Mouse (Mus musculus): ENCODE data around the gene Amtn. TPM values are rescaled to one million over a fixed set of nuclear protein-coding genes. Genes with fewer than 3 reads are reported as not detected.
"Not testable (repeated sequence)": the region's sequence is repeated elsewhere in the genome, so short reads cannot be mapped to it uniquely, and the experiment has no call there.

Gene Amtn
- polyA plus RNA-seq (2015; fragmentation: Nextera tagmentation; extraction: Ambion mirVana): not detected in 2 replicates

DNA sequence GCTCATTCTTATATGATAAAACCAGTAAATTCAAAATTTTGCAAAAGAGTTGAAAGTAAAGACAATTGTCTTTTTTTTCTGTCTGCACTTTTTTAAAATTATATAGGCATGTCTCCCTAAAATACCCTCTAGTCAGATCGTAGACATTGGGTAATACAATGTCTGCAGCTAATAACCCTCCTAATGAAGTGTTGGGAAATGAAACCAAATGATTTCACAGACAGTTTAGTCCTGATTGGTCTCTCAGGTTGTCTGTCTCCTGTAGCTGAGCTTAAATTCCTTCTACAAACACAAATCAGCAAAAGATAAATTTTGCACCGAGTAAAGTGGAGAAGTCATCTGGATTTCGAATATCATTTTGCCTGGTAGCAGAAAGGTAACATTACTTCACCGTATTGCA lies at the start of gene Amtn:
Gene Amtn, plus strand, starts transcription at position 301 of the 400 bp plus-strand sequence.
- H3K4me2 ChIP-seq: no peak within 1 kb of the TSS
- no peaks in the 10 kb centered on the region for H3K4me1 ChIP-seq
- no peak for ATAC-seq
- H3K27me3 ChIP-seq: no peaks in the 10 kb centered on the region
- H3K4me3 ChIP-seq: no peak within 1 kb of the TSS
- H3K9ac ChIP-seq: no peak within 1 kb of the TSS
- 87% methylated on average over 4 of the region's 4 CpGs for WGBS
- H3K27ac ChIP-seq: no peak within 1 kb of the TSS
- H3K36me3 ChIP-seq (ENCODE audit: poor library complexity, severe bottlenecking): no peaks in the 10 kb centered on the region
- no peaks in the 10 kb centered on the region for H3K9me3 ChIP-seq (replicated peaks)

DNA sequence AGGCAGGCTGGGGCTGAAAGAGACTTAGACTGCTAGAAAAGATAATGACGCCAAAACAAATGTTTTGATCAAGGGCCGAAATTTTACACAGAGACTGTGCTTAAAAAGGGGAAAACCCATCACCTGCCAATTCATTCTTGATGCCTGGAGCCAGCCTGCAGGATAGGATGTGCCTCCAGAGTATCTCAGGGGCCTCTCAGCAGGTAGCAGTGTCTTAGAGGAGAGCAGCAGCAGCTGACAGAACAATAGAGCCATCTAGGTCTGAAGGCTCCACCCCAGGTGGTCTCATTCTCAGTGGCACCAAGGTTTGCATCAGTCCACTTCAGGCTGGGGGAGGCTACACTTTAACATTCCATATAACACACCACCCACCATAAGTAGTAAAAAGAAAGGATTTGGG lies 27.4 kb upstream of the Amtn start:
- H3K4me1 ChIP-seq; H3K9me3 ChIP-seq (replicated peaks); ATAC-seq; H3K4me2 ChIP-seq; H3K27ac ChIP-seq; H3K4me3 ChIP-seq; H3K27me3 ChIP-seq; H3K36me3 ChIP-seq (ENCODE audit: poor library complexity, severe bottlenecking); H3K9ac ChIP-seq: not testable (repeated sequence)
- 39% methylated on average over 2 of the region's 2 CpGs for WGBS

DNA sequence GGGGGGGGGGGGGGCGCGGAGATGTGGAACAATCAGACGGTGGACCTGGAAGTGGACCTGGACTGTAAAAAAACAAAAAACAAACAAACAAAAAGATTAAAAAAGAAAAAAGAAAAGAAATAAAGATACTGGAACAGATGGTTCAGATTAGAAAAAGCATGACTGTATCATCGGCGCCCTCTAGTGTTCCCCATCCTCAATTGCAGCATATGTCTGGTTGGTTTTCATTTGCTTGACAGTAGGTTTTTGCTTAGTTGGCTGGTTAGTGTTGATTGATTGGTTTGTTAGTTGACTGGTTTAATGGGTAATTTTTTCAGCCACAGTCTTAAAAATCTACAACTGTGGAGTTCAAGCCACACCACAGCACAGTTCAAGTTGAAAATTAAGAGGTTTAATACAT lies 11.1 kb upstream of the Amtn start:
- Histone ChIP-seq H3K27ac (no peak overlapping the region), H3K9me3 (replicated peaks) (no peaks in the 10 kb centered on the region), H3K4me2 (no peak overlapping the region), H3K36me3 (ENCODE audit: poor library complexity, severe bottlenecking) (no peaks in the 10 kb centered on the region), H3K27me3 (no peaks in the 10 kb centered on the region), H3K4me1 (no peaks in the 10 kb centered on the region), H3K4me3 (no peak overlapping the region), H3K9ac (no peak overlapping the region)
- WGBS: 4% methylated on average over 3 of the region's 5 CpGs
- ATAC-seq: no peak

DNA sequence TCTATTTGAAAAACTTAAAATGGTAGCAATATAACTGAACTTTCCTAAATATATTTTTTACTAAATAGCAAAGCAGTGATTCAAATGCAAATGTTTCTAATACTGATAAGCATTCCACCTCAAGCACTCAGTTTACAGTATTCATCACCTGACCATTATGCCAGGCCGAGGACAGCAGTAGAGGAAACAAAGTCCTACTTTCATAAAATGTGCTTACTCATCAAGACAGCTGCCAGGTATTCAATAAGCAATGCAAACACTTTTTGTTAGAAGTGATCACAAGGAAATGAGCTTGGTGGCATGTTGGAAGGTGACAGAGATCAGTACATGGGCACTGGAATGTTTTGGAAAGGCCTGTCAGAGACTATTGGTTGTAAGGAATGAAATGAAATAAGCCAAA lies 9.0 kb upstream of the Amtn start:
- 62% methylated on average over 1 of the region's 1 CpGs for WGBS
- no peaks in the 10 kb centered on the region for H3K36me3 ChIP-seq (ENCODE audit: poor library complexity, severe bottlenecking)

DNA sequence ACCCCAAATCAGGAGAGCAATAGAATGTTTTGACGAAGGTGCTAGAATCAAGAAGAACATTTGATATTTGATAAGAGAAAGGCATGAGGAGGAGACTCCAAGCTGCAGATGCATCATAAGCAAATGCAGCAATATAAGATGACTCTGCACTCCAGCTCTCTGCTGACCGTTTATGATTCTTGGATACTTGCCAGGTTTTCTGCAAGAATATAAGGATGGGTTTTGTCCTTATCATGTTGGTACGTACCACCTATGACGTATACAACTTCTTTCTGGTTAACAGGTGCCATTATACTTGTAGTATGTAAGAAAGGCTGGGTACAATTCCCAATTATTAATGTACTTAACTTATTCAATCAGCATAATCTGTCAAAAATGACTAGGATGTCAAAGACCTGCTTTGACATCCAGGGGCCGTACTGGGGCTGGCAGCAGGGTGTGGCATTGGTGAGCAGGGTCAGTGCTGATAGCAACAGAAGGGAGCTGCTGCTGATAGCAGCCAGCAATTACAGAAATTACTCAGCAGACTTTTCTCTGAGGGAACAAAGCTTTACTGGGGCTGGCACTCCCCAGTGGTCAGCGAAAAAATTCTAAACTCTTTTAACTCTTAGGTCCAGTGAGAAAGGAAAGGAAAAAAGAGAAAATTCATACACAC lies 5.2 kb upstream of the Amtn start:
- WGBS: 87% methylated on average over 6 of the region's 6 CpGs
- Histone ChIP-seq H3K4me3 (no peak overlapping the region), H3K9ac (no peak overlapping the region), H3K4me1 (no peaks in the 10 kb centered on the region), H3K4me2 (no peak overlapping the region), H3K27ac (no peak overlapping the region), H3K9me3 (replicated peaks) (no peaks in the 10 kb centered on the region), H3K27me3 (no peaks in the 10 kb centered on the region), H3K36me3 (ENCODE audit: poor library complexity, severe bottlenecking) (no peaks in the 10 kb centered on the region)
- ATAC-seq: no peak

More for the DNA sequence above, 9.0 kb upstream of the Amtn start:
- no peaks in the 10 kb centered on the region for H3K4me1 ChIP-seq
- no peaks in the 10 kb centered on the region for H3K27me3 ChIP-seq
- no peaks in the 10 kb centered on the region for H3K9me3 ChIP-seq (replicated peaks)
- no peak overlapping the region for H3K27ac ChIP-seq
- no peak overlapping the region for H3K4me3 ChIP-seq
- ATAC-seq: no peak
- H3K9ac ChIP-seq: no peak overlapping the region
- H3K4me2 ChIP-seq: no peak overlapping the region

DNA sequence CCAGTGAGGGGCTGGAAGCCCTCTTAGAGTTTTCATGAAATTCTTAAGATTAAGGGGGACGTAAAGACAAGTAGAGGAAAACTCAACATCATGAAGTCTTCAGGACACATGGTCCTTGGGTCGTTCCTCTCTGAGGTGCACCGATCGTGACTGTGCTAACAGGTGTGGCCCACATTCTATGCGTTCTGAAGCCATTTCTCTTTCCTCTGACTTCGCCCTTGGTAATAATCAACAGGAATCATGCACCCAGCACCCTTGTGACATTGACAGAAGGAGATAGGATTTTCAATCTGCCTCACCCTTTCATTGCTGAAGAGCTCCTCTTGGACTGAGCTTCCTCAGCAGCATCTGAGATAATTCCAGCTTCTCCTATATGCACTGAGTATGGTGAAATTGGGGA lies 3.3 kb upstream of the Amtn start:
- ATAC-seq: no peak
- Histone ChIP-seq H3K4me3 (no peak overlapping the region), H3K9ac (no peak overlapping the region), H3K27ac (no peak overlapping the region), H3K36me3 (ENCODE audit: poor library complexity, severe bottlenecking) (no peaks in the 10 kb centered on the region), H3K4me1 (no peaks in the 10 kb centered on the region), H3K27me3 (no peaks in the 10 kb centered on the region), H3K9me3 (replicated peaks) (no peaks in the 10 kb centered on the region), H3K4me2 (no peak overlapping the region)
- 83% methylated on average over 6 of the region's 6 CpGs for WGBS

DNA sequence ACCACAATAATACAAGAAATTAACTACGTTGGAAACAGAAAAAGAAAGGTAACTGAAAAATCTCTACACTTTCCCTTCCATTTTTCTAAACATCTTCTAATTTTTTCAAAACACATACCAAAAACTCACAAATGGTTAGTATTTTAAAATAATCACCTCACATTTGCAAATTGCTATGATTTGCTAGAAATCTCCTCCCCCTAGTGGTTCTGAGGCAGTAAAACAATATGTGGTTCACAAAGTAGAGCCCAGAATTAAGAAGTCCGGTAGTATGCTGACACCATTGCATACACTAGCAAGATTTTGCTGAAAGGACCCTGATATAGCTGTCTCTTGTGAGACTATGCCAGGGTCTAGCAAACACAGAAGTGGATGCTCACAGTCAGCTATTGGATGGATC lies 16.1 kb downstream of the Amtn start:
- 95% methylated on average over 2 of the region's 2 CpGs for WGBS
- not testable (repeated sequence) for H3K4me3 ChIP-seq; H3K9me3 ChIP-seq (replicated peaks); H3K27me3 ChIP-seq; H3K9ac ChIP-seq; H3K27ac ChIP-seq; H3K4me1 ChIP-seq; H3K36me3 ChIP-seq (ENCODE audit: poor library complexity, severe bottlenecking); H3K4me2 ChIP-seq; ATAC-seq

DNA sequence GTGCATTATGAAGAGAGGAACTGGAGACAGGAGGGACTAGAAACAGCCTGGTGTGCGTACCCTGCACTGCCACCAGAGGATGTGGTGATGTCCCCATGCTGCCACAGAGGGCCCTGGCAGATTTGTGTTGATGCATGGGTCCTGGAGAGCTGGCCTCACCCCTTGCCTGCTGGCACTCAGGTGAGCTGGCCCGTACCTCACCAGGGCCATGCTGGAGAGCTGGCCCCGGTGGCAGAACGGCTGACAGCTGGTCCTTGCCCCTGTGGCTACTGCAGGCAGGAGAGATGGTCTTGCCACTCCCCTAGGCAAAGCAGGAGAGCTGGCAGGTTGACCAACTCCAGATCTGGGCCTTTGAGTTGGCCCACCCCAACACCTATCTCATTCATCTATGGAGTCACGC lies 22.7 kb downstream of the Amtn start:
- H3K4me2 ChIP-seq: no peak overlapping the region
- H3K9ac ChIP-seq: no peak overlapping the region
- peak; percentile 33; the same call in 1 of the 2 replicates for ATAC-seq
- H3K4me3 ChIP-seq: no peak overlapping the region
- H3K27me3 ChIP-seq: no peaks in the 10 kb centered on the region
- no peaks in the 10 kb centered on the region for H3K4me1 ChIP-seq
- no peak overlapping the region for H3K27ac ChIP-seq
- H3K9me3 ChIP-seq (replicated peaks): no peaks in the 10 kb centered on the region
- WGBS: 76% methylated on average over 5 of the region's 5 CpGs
- no peaks in the 10 kb centered on the region for H3K36me3 ChIP-seq (ENCODE audit: poor library complexity, severe bottlenecking)

DNA sequence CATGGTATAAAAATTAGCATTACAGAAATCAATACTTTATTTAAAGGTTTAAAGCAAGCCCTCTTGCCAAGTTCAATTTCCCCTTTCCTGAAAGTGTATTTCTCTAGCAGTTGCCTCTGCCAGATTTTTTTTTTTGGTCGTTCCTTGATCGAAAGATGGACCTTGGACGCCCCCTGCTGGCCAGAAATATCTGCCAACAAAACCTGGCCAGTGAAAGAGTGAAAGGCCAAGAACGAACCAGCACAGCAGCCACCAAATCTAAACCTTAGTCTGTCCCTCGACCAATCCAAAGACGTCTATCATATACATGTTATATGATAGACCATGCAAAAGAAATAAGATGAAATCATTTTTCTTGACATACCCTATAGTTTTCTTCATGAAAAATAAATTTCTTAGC lies 23.9 kb downstream of the Amtn start:
- no peak overlapping the region for H3K4me3 ChIP-seq
- no peaks in the 10 kb centered on the region for H3K4me1 ChIP-seq
- H3K4me2 ChIP-seq: no peak overlapping the region
- peak; percentile 65 for ATAC-seq
- no peak overlapping the region for H3K27ac ChIP-seq
- H3K9ac ChIP-seq: no peak overlapping the region
- no peaks in the 10 kb centered on the region for H3K36me3 ChIP-seq (ENCODE audit: poor library complexity, severe bottlenecking)
- no peaks in the 10 kb centered on the region for H3K9me3 ChIP-seq (replicated peaks)
- H3K27me3 ChIP-seq: no peaks in the 10 kb centered on the region
- WGBS: 8% methylated on average over 6 of the region's 6 CpGs

DNA sequence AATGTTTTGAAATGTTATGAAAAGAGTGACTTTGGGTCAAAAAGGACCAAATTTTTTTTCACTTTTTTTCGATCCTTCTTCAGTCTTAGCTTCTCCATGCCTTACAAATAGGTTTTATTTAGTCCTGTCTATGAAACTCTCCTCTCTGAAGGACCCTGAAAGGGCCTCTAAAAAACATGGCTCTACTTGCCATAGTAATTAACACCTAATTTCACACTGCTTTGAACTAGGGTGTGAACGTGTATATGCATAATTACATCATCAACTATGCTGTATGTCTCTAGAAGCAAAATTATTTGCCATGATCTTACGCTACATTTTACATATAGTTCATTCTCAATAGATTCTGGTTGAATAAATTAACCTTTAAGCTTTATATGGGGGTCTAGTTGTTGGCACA lies 25.6 kb downstream of the Amtn start:
- Histone ChIP-seq H3K4me1 (no peaks in the 10 kb centered on the region), H3K27me3 (no peaks in the 10 kb centered on the region), H3K27ac (no peak overlapping the region), H3K4me3 (no peak overlapping the region), H3K4me2 (no peak overlapping the region), H3K9me3 (replicated peaks) (no peaks in the 10 kb centered on the region), H3K9ac (no peak overlapping the region), H3K36me3 (ENCODE audit: poor library complexity, severe bottlenecking) (no peaks in the 10 kb centered on the region)
- peak; percentile 65 for ATAC-seq
- WGBS: 64% methylated on average over 3 of the region's 3 CpGs

DNA sequence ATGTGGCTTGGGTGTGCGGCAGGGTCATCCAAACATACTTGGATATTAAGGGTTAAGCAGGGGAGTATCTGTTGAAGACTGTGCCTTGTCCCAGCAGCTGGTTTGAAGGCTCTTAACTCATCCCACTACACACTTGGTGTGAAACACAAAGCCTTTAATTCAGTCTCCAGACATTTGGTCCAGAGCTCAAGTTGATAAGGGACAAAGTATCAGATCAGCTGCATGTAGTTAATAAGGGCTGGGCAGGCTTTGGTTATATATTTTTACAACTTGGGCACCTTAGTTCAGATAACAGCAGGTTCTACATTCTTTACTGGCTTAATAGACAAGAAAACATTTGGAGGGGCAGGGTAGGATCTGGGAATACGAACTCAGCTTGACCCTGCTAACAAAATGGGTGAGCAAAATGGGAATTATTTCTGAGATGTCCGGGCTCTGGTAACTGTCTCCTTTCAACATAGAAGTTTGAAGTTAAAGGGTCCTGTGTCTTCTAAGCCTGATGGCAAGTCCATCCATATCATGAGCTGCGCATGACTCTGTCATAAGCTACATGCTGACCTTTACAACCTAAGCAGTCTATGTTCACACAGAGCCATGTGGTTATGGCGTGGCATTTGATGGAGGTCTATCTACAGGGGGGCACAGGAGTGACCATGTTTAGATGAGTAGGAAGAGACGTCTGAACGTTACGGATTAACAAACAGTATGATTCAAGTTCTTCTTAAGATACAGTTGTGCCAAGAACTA lies 44.6 kb downstream of the Amtn start:
- Histone ChIP-seq H3K4me1 (no peaks in the 10 kb centered on the region), H3K9ac (no peak overlapping the region), H3K4me3 (no peak overlapping the region), H3K27me3 (no peaks in the 10 kb centered on the region), H3K9me3 (replicated peaks) (no peaks in the 10 kb centered on the region), H3K4me2 (no peak overlapping the region), H3K27ac (no peak overlapping the region), H3K36me3 (ENCODE audit: poor library complexity, severe bottlenecking) (no peaks in the 10 kb centered on the region)
- 89% methylated on average over 8 of the region's 8 CpGs for WGBS
- no peak for ATAC-seq

DNA sequence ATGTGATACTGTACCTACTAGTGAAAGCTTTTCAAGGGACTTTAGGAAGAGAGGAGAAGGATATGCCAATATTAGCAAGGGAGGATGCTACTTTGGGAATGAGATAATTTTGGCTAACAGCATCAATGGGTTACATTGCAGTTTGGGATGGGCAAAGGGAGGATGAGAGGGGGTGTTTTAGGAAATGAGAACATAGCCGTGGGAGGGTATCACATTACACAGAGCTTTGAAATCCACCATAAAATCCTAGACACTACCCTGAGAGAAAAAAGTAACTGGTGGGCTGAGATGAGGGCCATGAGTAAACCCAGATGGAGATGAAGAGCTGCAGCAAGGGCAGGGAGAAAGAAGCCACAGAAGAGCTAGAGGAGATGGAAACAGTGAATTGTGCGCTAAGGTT lies 49.0 kb downstream of the Amtn start:
- not testable (repeated sequence) for H3K9ac ChIP-seq; H3K4me3 ChIP-seq; H3K4me1 ChIP-seq; ATAC-seq; H3K27me3 ChIP-seq; H3K36me3 ChIP-seq (ENCODE audit: poor library complexity, severe bottlenecking); H3K4me2 ChIP-seq; H3K27ac ChIP-seq; H3K9me3 ChIP-seq (replicated peaks)
- WGBS: 79% methylated on average over 2 of the region's 2 CpGs

DNA sequence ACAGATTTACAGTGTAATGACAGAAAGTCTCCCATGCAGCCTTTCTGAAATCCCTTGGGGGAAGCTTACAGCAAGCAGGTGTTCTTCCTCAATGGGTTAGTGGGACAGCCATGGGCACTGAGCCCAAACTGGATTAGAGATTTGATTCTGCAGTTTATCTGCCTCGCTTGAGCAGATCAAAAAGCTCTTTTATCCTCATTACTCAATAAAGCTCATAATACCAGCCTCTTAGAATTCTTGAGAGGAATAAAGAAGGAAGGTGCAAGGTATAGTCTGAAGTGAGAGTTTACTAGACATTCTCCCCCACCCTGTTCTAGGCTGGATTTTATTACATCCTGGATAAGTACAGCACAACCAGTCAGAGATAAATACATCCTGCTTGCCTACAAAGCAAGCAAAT lies 50.8 kb downstream of the Amtn start:
- peak; percentile 55; the same call in 1 of the 2 replicates for ATAC-seq

More for the DNA sequence above, 50.8 kb downstream of the Amtn start:
- WGBS: 16% methylated on average over 1 of the region's 1 CpGs
- no peaks in the 10 kb centered on the region for H3K36me3 ChIP-seq (ENCODE audit: poor library complexity, severe bottlenecking)
- H3K4me1 ChIP-seq: peaks cover 6% of the 10 kb centered on the region; the same call in 1 of the 2 replicates
- no peak overlapping the region for H3K4me3 ChIP-seq
- no peak overlapping the region for H3K27ac ChIP-seq
- H3K4me2 ChIP-seq: no peak overlapping the region
- H3K27me3 ChIP-seq: no peaks in the 10 kb centered on the region
- H3K9ac ChIP-seq: no peak overlapping the region
- H3K9me3 ChIP-seq (replicated peaks): no peaks in the 10 kb centered on the region
